Mouse (Mus musculus) right cerebral cortex, postnatal 4 days (tissue): ENCODE data around the gene Nr1i3.

ENCODE experiments used
- DNase-seq: peaks from one replicate; pipeline ENCODE4 v3.0.0-alpha.2; 2022

The Nr1i3 gene

DNA sequence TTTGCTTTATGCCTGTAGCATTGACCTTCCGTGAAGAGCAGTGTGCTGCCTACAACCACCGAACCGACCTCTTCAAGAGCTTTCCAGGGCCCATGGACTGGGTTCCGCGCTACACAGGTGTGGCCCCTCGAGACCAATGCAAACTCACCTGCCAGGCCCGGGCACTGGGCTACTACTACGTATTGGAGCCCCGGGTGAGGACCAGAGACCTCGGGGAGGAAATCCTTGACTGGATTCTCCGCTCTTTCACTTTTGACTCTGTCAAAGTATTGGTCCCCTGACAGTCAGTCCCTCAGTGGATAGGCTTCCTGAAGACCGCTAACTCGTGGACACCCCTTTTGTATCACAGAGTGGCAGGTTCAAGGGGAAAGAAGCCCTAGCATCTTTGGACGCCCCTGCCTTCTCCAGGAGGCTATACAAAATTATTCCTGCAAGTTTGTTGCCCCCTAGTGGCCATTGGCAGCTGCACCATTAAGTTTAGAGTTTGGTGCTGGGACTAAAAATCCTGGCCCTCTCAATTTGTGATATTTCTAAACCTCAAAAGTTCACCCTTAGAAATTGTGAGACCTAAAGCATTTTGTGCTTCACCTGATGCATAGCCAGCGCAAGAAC lies 43.3 kb downstream of the Nr1i3 start:
- DNase-seq: peak; percentile 61

DNA sequence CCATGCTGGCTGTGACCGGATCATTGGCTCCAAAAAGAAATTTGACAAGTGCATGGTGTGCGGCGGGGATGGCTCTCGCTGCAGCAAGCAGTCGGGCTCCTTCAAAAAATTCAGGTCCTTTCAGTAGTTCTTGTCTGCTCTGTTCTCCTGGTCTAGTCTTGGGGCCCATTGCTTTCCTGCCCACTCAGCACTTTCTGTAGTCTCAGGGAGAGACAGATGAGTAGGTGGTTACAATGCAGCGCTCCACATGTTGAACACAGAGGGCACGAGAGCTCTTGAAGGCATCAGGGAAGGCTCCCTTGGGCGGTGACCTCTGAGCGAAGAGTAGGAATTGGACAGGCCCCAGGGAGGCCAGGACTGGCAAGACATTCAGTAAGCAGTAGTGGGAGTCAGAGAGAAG lies 44.0 kb downstream of the Nr1i3 start:
- no peak for DNase-seq

DNA sequence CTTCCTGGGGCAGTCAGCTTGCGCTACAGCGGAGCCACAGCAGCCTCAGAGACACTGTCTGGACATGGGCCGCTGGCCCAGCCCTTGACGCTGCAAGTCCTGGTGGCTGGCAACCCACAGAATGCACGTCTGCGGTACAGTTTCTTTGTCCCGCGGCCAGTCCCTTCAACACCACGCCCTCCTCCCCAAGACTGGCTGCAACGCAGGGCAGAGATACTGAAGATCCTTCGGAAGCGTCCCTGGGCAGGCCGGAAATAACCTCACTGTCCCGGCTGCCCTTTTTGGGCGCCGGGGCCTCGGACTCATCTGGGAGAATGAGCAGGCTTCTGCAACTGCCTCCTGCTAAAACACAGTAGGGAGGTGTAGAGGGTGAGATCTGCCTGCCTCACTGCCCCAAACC lies 45.2 kb downstream of the Nr1i3 start:
- DNase-seq: no peak

DNA sequence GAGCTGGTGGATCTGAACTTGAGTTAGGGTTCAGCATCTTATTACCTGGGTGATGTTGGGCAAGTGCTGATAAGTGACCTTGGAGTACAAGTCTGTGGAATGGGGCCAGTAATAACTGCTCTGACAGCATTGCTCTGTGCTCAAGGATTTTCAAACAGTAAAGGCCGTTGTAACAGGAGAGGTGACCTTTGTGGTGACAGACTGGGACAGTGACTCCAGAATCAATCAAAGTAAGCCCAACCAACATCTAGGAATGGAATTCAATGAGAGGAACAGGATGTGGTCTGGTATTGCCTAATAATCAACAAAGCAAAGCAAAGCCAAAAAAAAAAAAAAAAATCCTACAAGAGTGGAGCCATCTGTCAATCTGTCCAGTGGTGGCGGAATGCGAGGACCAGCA lies 46.5 kb downstream of the Nr1i3 start:
- DNase-seq: no peak

DNA sequence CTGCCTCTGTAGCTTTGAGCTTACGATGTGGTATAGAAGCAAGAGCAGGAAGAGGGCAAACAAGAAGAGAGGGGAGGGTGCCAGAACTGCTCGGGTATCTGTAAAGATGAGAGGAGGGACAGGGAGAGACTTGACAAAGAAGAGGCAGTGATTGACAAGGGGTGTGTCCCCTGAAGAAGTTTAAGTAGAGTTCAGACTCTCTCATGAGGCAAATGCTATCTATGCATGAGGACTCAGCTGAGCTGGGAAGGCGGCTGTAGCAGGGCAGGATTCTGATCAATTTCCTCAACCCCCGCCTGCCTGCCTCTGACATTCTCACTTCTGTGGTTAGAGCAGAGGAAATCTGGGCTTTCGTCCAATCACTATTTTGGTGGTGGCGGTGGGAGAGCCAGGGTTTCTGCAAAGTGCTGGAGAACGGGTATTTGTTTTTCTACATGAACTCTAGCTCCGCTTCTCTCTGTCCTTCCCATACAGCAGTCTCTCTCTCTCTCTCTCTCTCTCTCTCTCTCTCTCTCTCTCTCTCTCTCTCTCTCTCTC lies 48.9 kb downstream of the Nr1i3 start:
- DNase-seq: peak; percentile 58

DNA sequence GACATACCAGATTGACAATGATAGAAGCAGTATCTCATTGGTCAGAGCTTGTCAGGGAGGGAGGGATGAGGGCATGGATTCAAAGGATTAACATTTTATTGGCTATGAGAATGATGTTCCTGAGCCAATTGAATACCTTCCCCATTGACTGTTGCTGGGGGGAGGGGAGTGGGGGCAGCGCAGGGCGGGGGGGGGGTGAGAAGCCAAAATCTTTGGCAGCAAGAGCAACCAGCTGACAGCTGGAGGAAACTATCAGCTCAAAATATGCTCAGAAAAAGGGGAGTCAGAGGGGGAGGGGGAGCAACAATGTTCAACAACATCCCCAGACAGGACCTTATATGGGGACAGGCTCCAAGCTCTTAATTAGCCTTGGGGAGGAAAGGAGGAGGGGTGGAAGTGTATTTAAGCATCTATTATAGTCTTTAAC lies 49.4 kb downstream of the Nr1i3 start:
- no peak for DNase-seq

DNA sequence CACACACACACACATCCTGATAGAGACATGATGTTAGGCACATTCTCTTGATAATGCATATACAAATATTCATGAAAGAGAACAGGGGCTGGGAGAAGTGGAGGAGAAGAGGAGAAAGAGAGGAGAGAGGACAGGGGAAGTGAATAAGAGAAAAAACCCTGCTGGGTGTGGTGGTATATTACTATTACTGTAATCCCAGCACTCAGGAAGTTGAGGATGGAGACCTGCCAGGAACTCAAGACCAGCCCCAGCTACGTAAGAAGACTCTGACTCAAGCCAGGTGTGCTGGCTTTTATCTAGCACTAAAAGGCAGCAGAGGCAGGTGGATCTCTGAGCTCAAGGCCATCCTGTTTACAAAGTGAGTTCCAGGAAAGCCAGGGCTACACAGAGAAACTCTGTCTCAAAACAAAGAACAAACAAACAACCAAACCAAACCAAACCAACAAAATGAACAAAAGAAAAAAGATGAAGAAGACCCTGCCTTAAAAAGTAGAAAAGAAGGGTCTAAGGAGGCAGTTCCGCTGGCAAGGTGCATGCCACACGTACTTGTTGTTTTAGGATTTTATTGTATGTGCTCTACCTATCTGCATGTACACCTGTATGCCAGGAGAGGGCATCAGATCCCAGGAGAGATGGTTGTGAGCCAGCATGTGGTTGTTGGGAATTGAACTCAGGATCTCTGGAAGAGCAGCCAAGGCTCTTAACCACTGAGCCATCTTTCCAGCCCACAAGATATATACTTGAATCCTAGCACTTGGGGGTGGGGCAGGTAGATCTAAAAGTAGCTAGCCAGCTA lies 50.1 kb downstream of the Nr1i3 start:
- DNase-seq: no peak

DNA sequence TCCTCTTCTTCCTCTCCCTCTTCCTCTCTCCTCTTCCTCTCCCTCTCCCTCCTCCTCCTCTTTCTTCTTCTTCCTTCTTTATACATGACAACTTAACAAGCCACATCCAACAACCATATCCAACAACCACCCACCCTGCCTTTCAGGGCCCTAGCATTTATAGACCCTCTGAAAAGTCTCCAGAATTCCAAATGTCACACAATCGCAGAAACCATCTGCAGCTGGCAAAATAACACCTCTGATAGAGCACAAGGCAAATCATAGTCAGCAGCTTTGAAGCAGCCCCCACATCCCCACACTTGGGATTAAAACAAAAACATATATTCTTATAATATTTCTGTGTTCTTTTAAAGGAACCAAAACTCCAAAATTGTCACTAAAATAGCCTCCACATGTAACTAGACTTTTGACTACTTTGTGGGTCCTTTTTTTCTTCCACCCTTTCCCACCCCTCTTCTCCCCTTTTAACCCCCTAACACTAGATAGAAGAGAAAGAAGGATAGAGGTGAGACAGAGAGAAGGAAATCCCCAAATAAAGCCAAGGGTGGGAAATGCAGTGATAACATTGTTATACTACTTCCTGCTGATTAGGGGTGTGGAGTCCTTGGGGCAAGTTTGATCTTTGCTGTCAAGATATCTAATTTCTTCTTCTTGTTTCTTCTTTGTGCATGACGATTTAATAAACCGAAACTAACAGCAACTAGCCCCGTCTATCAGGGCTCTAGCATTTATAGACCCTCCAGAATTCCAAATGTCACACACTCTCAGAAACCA lies 52.4 kb downstream of the Nr1i3 start:
- DNase-seq: no peak

DNA sequence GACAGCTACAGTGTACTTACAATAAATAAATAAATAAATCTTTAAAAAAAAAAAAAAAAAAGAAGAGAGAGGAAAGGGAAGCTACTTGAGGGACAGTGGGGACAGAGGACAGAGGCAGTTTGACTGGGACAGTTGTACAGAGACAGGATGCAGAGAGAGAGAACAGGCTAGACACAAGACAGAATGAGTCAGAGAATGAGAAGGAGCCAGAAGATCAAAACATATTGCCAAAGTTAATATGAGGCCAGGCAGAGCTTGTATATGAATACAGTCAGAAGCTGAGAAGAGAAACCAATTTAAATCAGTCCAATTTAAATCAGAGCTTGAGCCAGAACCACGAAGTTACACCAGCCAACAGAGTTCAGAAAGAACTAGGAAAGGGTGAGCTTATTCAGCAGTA lies 54.6 kb downstream of the Nr1i3 start:
- no peak for DNase-seq

DNA sequence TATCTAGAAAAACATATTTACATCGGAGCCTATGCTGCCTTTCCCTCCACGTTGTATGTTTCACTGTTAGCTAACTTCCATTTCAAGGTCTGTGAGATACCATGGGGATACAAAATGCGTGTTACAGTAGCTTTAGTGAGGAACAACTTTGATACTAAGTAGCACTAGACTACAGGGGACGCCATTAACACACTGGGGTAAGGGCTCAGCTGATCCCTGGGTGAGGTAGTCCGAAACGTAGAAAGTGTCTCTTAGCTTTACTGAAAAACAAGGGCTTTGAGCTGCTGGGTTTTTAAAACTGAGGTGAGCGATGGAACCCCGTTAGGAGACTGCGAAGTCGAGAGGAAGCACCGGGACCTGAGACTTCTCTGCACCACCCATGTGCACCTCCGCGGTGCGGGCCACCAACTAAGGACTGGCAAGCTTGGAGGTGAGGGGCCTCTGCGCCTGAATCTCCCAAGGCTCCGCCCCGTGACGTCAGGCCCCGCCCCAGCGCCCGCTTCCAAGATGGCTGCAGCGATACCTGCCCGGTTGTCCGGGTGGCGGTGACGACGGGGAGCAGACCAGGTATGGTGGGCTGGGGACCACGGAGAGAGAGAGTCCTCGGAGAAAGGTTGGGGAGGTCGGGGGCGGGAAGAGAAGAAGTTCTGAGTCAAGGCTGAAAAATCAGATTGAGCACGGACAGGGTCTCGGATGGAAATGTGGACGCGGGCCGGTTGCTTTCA lies 56.2 kb downstream of the Nr1i3 start, which contains the start of gene B4galt3:
Gene B4galt3 (plus strand): TSS at position 481 of the 725 bp plus-strand sequence.
- peak; percentile 93 for DNase-seq
